22 mouse cellular contexts compared by ENCODE assay signal in the genomic region with DNA sequence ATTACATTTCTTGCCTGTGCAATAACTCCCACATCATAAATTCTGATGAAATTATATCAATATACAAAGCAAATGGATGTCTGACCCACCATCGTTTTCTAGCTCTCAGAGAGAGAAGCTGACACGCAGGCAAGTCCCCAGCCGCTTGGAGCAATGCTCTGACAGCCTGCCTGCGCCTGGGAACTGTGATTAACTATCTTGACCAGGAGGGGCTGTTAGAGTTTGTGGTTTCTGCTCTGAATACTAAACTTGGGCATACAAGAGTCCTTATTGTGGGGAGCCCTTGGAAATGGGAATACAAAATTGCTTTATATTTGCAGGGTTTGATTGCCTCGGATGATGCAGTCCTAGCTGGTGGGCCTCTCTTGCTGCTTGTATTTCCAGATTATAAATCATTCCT.
DNase-seq lines count a peak whose midpoint lies in the region; ATAC-seq and TF ChIP-seq lines count a peak whose summit lies in the region.
"Had no signal": no experiment of that assay in that cellular context is flagged by ENCODE, and none has a peak within 500 bp of the region (broad histone marks: within the 10 kb centered on the region; RNA-seq: fewer than 3 reads in every experiment).

No protein-coding gene starts in this region.

- 42% methylated on average over 5 of the region's 5 CpGs for WGBS in forebrain, embryonic 14.5 days
- WGBS in forebrain, embryonic 11.5 days = 67% methylated on average over 5 of the region's 5 CpGs
- WGBS in hindbrain, postnatal 0 days = 33% methylated on average over 5 of the region's 5 CpGs
- WGBS in hindbrain, embryonic 11.5 days = 54% methylated on average over 5 of the region's 5 CpGs
- WGBS in limb, embryonic 11.5 days = 26% methylated on average over 5 of the region's 5 CpGs
- WGBS in limb, embryonic 10.5 days = 40% methylated on average over 5 of the region's 5 CpGs
- WGBS in kidney, adult 2 months = 42% methylated on average over 5 of the region's 5 CpGs

- no peak overlapping the region for H3K9ac ChIP-seq in forebrain, embryonic 14.5 days (ENCODE audit: low read length)
- H3K9ac ChIP-seq in forebrain, embryonic 11.5 days (ENCODE audit: low read length) = no peak overlapping the region
- H3K9ac ChIP-seq in hindbrain, postnatal 0 days (replicated peaks; ENCODE audit: low read length) = no peak overlapping the region
- no peak overlapping the region for H3K9ac ChIP-seq in hindbrain, embryonic 11.5 days (ENCODE audit: low read depth, low read length)
- H3K9ac ChIP-seq in limb, embryonic 11.5 days (ENCODE audit: low read length) = no peak overlapping the region
- H3K9ac ChIP-seq: embryonic facial prominence, embryonic 12.5 days; forebrain, embryonic 15.5 days; intestine, embryonic 15.5 days; neural tube, embryonic 12.5 days had no signal

- H3K9me3 ChIP-seq in forebrain, embryonic 14.5 days (replicated peaks; ENCODE audit: control insufficient read depth, low read length) = no peaks in the 10 kb centered on the region
- H3K9me3 ChIP-seq in forebrain, embryonic 11.5 days (ENCODE audit: control insufficient read depth, low read length) = no peaks in the 10 kb centered on the region
- H3K9me3 ChIP-seq in hindbrain, postnatal 0 days (ENCODE audit: low read length) = no peaks in the 10 kb centered on the region
- no peaks in the 10 kb centered on the region for H3K9me3 ChIP-seq in hindbrain, embryonic 11.5 days (ENCODE audit: control insufficient read depth, low read length)
- H3K9me3 ChIP-seq in limb, embryonic 11.5 days (ENCODE audit: control insufficient read depth, low read length) = no peaks in the 10 kb centered on the region
- no peaks in the 10 kb centered on the region for H3K9me3 ChIP-seq in limb, embryonic 10.5 days (replicated peaks)
- H3K9me3 ChIP-seq: embryonic facial prominence, embryonic 12.5 days; forebrain, embryonic 15.5 days; intestine, embryonic 15.5 days; neural tube, embryonic 12.5 days had no signal

- TF ChIP-seq POLR2A in kidney, adult 2 months (IDR thresholded peaks at IDR 0.05; ENCODE audit: low read depth, low read length) = no peak

- 0 out of 2 replicates have a peak, but pooled peaks have one; percentile 32 for TF ChIP-seq CTCF in hindbrain, postnatal 0 days (IDR thresholded peaks at IDR 0.05; ENCODE audit: low read depth)
- no peak for TF ChIP-seq CTCF in kidney, adult 2 months (conservative IDR thresholded peaks at IDR 0.05; ENCODE audit: insufficient read depth, insufficient read length, low read depth, low read length)

- peaks cover 5% of the 10 kb centered on the region; the same call in 1 of the 2 replicates for H3K4me1 ChIP-seq in forebrain, embryonic 14.5 days (ENCODE audit: control insufficient read depth, insufficient read depth, low read length)
- H3K4me1 ChIP-seq in forebrain, embryonic 11.5 days (replicated peaks; ENCODE audit: control insufficient read depth, insufficient read depth, low read length) = no peaks in the 10 kb centered on the region
- H3K4me1 ChIP-seq in hindbrain, postnatal 0 days (ENCODE audit: insufficient read depth, low read length) = 0 out of 2 replicates have a peak, but pooled peaks cover 6% of the 10 kb centered on the region
- H3K4me1 ChIP-seq in hindbrain, embryonic 11.5 days (replicated peaks; ENCODE audit: control insufficient read depth, insufficient read depth, low read length) = no peaks in the 10 kb centered on the region
- H3K4me1 ChIP-seq in limb, embryonic 11.5 days (ENCODE audit: control insufficient read depth, insufficient read depth, low read length) = peaks cover 4% of the 10 kb centered on the region; the same call in 1 of the 2 replicates
- H3K4me1 ChIP-seq in limb, embryonic 10.5 days = peaks cover 28% of the 10 kb centered on the region
- no peaks in the 10 kb centered on the region for H3K4me1 ChIP-seq in kidney, adult 2 months (ENCODE audit: control insufficient read depth, insufficient read depth, low read length)
- H3K4me1 ChIP-seq: intestine, embryonic 15.5 days had no signal

- no peaks in the 10 kb centered on the region for H3K36me3 ChIP-seq in forebrain, embryonic 14.5 days (ENCODE audit: control insufficient read depth, insufficient read depth, low read length)
- no peaks in the 10 kb centered on the region for H3K36me3 ChIP-seq in forebrain, embryonic 11.5 days (ENCODE audit: control insufficient read depth, insufficient read depth, low read length)
- H3K36me3 ChIP-seq in hindbrain, postnatal 0 days (ENCODE audit: insufficient read depth, low read length) = no peaks in the 10 kb centered on the region
- no peaks in the 10 kb centered on the region for H3K36me3 ChIP-seq in hindbrain, embryonic 11.5 days (ENCODE audit: control insufficient read depth, insufficient read depth, low read length)
- H3K36me3 ChIP-seq in limb, embryonic 11.5 days (ENCODE audit: control insufficient read depth, insufficient read depth, low read length) = no peaks in the 10 kb centered on the region
- no peaks in the 10 kb centered on the region for H3K36me3 ChIP-seq in limb, embryonic 10.5 days
- H3K36me3 ChIP-seq in kidney, adult 2 months (ENCODE audit: control insufficient read depth, insufficient read depth, low read length) = no peaks in the 10 kb centered on the region
- H3K36me3 ChIP-seq: embryonic facial prominence, embryonic 12.5 days; forebrain, embryonic 15.5 days; intestine, embryonic 15.5 days; neural tube, embryonic 12.5 days had no signal

- peak; percentile 19 for DNase-seq in forebrain, embryonic 14.5 days (ENCODE audit: low spot score)
- DNase-seq in forebrain, embryonic 11.5 days (ENCODE audit: low spot score) = no peak
- DNase-seq in hindbrain, postnatal 0 days (ENCODE audit: low spot score) = peak; percentile 47
- no peak for DNase-seq in hindbrain, embryonic 11.5 days (ENCODE audit: low spot score)
- DNase-seq in limb, embryonic 11.5 days (ENCODE audit: low spot score) = peak; percentile 40
- no peak for DNase-seq in limb, embryonic 10.5 days (ENCODE audit: low spot score)
- peak; percentile 43 for DNase-seq in brain, adult 2 months (ENCODE audit: low read depth, low spot score)
- no peak for DNase-seq in kidney, adult 2 months
- DNase-seq: adrenal gland, adult 2 months; cerebellum, adult 9-11 months; gastrocnemius, postnatal 10 days; heart, adult 11 months; heart, postnatal 36 days; kidney, postnatal 36 days; liver; lung, postnatal 14 days; right cerebral cortex, postnatal 4 days had no signal

- no peak overlapping the region for H3K4me3 ChIP-seq in forebrain, embryonic 14.5 days (ENCODE audit: low read depth, low read length)
- no peak overlapping the region for H3K4me3 ChIP-seq in forebrain, embryonic 11.5 days (ENCODE audit: low read depth, low read length)
- H3K4me3 ChIP-seq in hindbrain, postnatal 0 days (ENCODE audit: low read length) = no peak overlapping the region
- no peak overlapping the region for H3K4me3 ChIP-seq in hindbrain, embryonic 11.5 days (ENCODE audit: low read depth, low read length)
- no peak overlapping the region for H3K4me3 ChIP-seq in limb, embryonic 11.5 days (ENCODE audit: low read depth, low read length)
- no peak overlapping the region for H3K4me3 ChIP-seq in limb, embryonic 10.5 days
- no peak overlapping the region for H3K4me3 ChIP-seq in kidney, adult 2 months (ENCODE audit: insufficient read depth, low read depth, low read length)
- H3K4me3 ChIP-seq: embryonic facial prominence, embryonic 12.5 days; erythroblast, embryonic 14.5 days; forebrain, embryonic 15.5 days; intestine, embryonic 15.5 days; neural tube, embryonic 12.5 days had no signal

- H3K27me3 ChIP-seq in forebrain, embryonic 14.5 days (replicated peaks; ENCODE audit: control insufficient read depth, insufficient read depth, low read length) = no peaks in the 10 kb centered on the region
- no peaks in the 10 kb centered on the region for H3K27me3 ChIP-seq in forebrain, embryonic 11.5 days (ENCODE audit: control insufficient read depth, insufficient read depth, low read length)
- no peaks in the 10 kb centered on the region for H3K27me3 ChIP-seq in hindbrain, postnatal 0 days (ENCODE audit: insufficient read depth, low read length)
- no peaks in the 10 kb centered on the region for H3K27me3 ChIP-seq in hindbrain, embryonic 11.5 days (ENCODE audit: control insufficient read depth, insufficient read depth, low read length)
- no peaks in the 10 kb centered on the region for H3K27me3 ChIP-seq in limb, embryonic 11.5 days (ENCODE audit: control insufficient read depth, insufficient read depth, low read length)
- peaks cover 22% of the 10 kb centered on the region for H3K27me3 ChIP-seq in limb, embryonic 10.5 days (ENCODE audit: low read depth, poor library complexity, severe bottlenecking)
- H3K27me3 ChIP-seq in kidney, adult 2 months (replicated peaks; ENCODE audit: control insufficient read depth, insufficient read depth, low read length) = no peaks in the 10 kb centered on the region
- H3K27me3 ChIP-seq: embryonic facial prominence, embryonic 12.5 days; forebrain, embryonic 15.5 days; intestine, embryonic 15.5 days; neural tube, embryonic 12.5 days had no signal

- H3K27ac ChIP-seq in forebrain, embryonic 14.5 days (ENCODE audit: low read depth, low read length) = no peak overlapping the region
- H3K27ac ChIP-seq in forebrain, embryonic 11.5 days (ENCODE audit: low read depth, low read length) = no peak overlapping the region
- no peak overlapping the region for H3K27ac ChIP-seq in hindbrain, postnatal 0 days
- no peak overlapping the region for H3K27ac ChIP-seq in hindbrain, embryonic 11.5 days (ENCODE audit: low read depth, low read length)
- no peak overlapping the region for H3K27ac ChIP-seq in limb, embryonic 11.5 days (replicated peaks; ENCODE audit: low read depth, low read length)
- H3K27ac ChIP-seq in limb, embryonic 10.5 days = no peak overlapping the region
- no peak overlapping the region for H3K27ac ChIP-seq in kidney, adult 2 months (ENCODE audit: insufficient read depth, low read depth, low read length)
- H3K27ac ChIP-seq: embryonic facial prominence, embryonic 12.5 days; forebrain, embryonic 15.5 days; intestine, embryonic 15.5 days; neural tube, embryonic 12.5 days had no signal

- no peak for ATAC-seq in forebrain, embryonic 14.5 days
- no peak for ATAC-seq in forebrain, embryonic 11.5 days (replicated peaks; ENCODE audit: low FRiP score)
- peak; percentile 69 for ATAC-seq in hindbrain, postnatal 0 days
- ATAC-seq in hindbrain, embryonic 11.5 days (ENCODE audit: low FRiP score) = no peak
- ATAC-seq in limb, embryonic 11.5 days (ENCODE audit: insufficient number of reproducible peaks, low FRiP score, low TSS enrichment, low read depth) = peak; percentile 31; the same call in 1 of the 2 replicates
- ATAC-seq: forebrain, embryonic 15.5 days; intestine, embryonic 15.5 days had no signal

- H3K4me2 ChIP-seq in forebrain, embryonic 14.5 days (ENCODE audit: low read length) = no peak overlapping the region
- no peak overlapping the region for H3K4me2 ChIP-seq in forebrain, embryonic 11.5 days (ENCODE audit: low read depth, low read length, severe bottlenecking)
- no peak overlapping the region for H3K4me2 ChIP-seq in hindbrain, postnatal 0 days (ENCODE audit: low read depth, low read length)
- no peak overlapping the region for H3K4me2 ChIP-seq in hindbrain, embryonic 11.5 days (replicated peaks; ENCODE audit: low read depth, low read length)
- no peak overlapping the region for H3K4me2 ChIP-seq in limb, embryonic 11.5 days (ENCODE audit: low read depth, severe bottlenecking)
- H3K4me2 ChIP-seq: embryonic facial prominence, embryonic 12.5 days; forebrain, embryonic 15.5 days; intestine, embryonic 15.5 days; neural tube, embryonic 12.5 days had no signal

Comparison
In these comparisons a context has a peak if more than half of its experiments do, and no peak if none do; other contexts are left out.
1. ATAC-seq: peak in hindbrain, postnatal 0 days (single experiment) and limb, embryonic 11.5 days (single experiment); none in forebrain, embryonic 14.5 days (single experiment), forebrain, embryonic 11.5 days (single experiment) and hindbrain, embryonic 11.5 days (single experiment).
2. DNase-seq: peak in forebrain, embryonic 14.5 days (single experiment), hindbrain, postnatal 0 days (single experiment), limb, embryonic 11.5 days (single experiment) and brain, adult 2 months (single experiment); none in forebrain, embryonic 11.5 days (single experiment), hindbrain, embryonic 11.5 days (single experiment), limb, embryonic 10.5 days (single experiment) and kidney, adult 2 months (single experiment).